Mouse (Mus musculus): ENCODE results near the gene Tmem273. TPM values are rescaled to one million over a fixed set of nuclear protein-coding genes. Genes with fewer than 3 reads are reported as not detected.

Gene Tmem273
- polyA plus RNA-seq, 1 experiment from 2014 or later = 0.55 TPM

GRCm38 (mm10) chr14:32833847-32834246 is 48.1 kb downstream of the Tmem273 start, which contains the start of gene Fam170b:
TSS of gene Fam170b (plus strand) at chr14:32833962.
- peaks cover 3% of the 10 kb centered on the region; the same call in 1 of the 2 replicates for H3K9me3 ChIP-seq (ENCODE audit: control insufficient read depth, low read depth, low read length)
- H3K4me3 ChIP-seq (ENCODE audit: low read depth, low read length) = no peak within 1 kb of the TSS
- no peak within 1 kb of the TSS for H3K27ac ChIP-seq (ENCODE audit: low read length)
- no peak within 1 kb of the TSS for H3K4me2 ChIP-seq (replicated peaks; ENCODE audit: low read depth, low read length)
- no peaks in the 10 kb centered on the region for H3K27me3 ChIP-seq (ENCODE audit: control insufficient read depth, insufficient read depth, low read length)
- 70% methylated on average over 8 of the region's 8 CpGs for WGBS
- peaks cover under 1% of the 10 kb centered on the region; the same call in 1 of the 2 replicates for H3K4me1 ChIP-seq (ENCODE audit: control insufficient read depth, insufficient read depth, low read length)
- H3K36me3 ChIP-seq (ENCODE audit: control insufficient read depth, insufficient read depth, low read length) = no peaks in the 10 kb centered on the region
- no peak within 1 kb of the TSS for H3K9ac ChIP-seq (replicated peaks; ENCODE audit: low read depth, low read length)
- ATAC-seq (ENCODE audit: insufficient number of reproducible peaks, insufficient read depth, low FRiP score, low read depth) = no peak

- WGBS = 83% methylated on average over 14 of the region's 14 CpGs
- H3K9ac ChIP-seq (replicated peaks; ENCODE audit: low read depth, low read length) = no peak overlapping the region
Observed at GRCm38 (mm10) chr14:32835181-32835580, 49.4 kb downstream of the Tmem273 start.

DNA sequence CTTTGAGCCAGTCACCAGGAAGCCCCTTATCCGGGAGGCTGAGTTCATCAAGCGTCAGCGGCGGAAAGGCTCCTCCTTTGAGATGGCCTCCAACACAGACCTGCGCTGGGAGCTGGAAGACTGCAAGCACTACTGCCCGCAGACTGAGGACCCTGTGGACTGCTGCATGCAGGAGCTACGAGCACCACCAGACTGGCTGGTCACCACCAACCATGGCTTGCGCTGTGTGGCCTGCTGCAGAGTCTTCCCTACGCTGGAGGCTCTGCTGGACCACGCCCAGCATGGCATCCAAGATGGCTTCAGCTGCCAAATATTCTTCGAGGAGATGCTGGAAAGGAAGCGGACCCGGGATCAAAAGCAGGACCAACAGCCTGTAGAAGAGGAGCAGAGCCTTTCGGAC is 49.8 kb downstream of the Tmem273 start:
- no peaks in the 10 kb centered on the region for H3K27me3 ChIP-seq (ENCODE audit: control insufficient read depth, insufficient read depth, low read length)

More at GRCm38 (mm10) chr14:32835181-32835580, 49.4 kb downstream of the Tmem273 start:
- no peak overlapping the region for H3K27ac ChIP-seq (ENCODE audit: low read length)
- H3K36me3 ChIP-seq (ENCODE audit: control insufficient read depth, insufficient read depth, low read length) = no peaks in the 10 kb centered on the region
- no peaks in the 10 kb centered on the region for H3K4me1 ChIP-seq (ENCODE audit: control insufficient read depth, insufficient read depth, low read length)
- H3K9me3 ChIP-seq (ENCODE audit: control insufficient read depth, low read depth, low read length) = peaks cover 3% of the 10 kb centered on the region; the same call in 1 of the 2 replicates
- H3K4me2 ChIP-seq (replicated peaks; ENCODE audit: low read depth, low read length) = no peak overlapping the region
- ATAC-seq (ENCODE audit: insufficient number of reproducible peaks, insufficient read depth, low FRiP score, low read depth) = no peak
- H3K27me3 ChIP-seq (ENCODE audit: control insufficient read depth, insufficient read depth, low read length) = no peaks in the 10 kb centered on the region
- no peak overlapping the region for H3K4me3 ChIP-seq (ENCODE audit: low read depth, low read length)

GRCm38 (mm10) chr14:32836191-32836590 is 50.4 kb downstream of the Tmem273 start:
- Histone ChIP-seq H3K9ac (replicated peaks; ENCODE audit: low read depth, low read length) (no peak overlapping the region), H3K27me3 (ENCODE audit: control insufficient read depth, insufficient read depth, low read length) (no peaks in the 10 kb centered on the region), H3K36me3 (ENCODE audit: control insufficient read depth, insufficient read depth, low read length) (no peaks in the 10 kb centered on the region), H3K9me3 (ENCODE audit: control insufficient read depth, low read depth, low read length) (no peaks in the 10 kb centered on the region), H3K4me2 (replicated peaks; ENCODE audit: low read depth, low read length) (no peak overlapping the region), H3K4me1 (ENCODE audit: control insufficient read depth, insufficient read depth, low read length) (no peaks in the 10 kb centered on the region), H3K27ac (ENCODE audit: low read length) (no peak overlapping the region), H3K4me3 (ENCODE audit: low read depth, low read length) (no peak overlapping the region)
- ATAC-seq (ENCODE audit: insufficient number of reproducible peaks, insufficient read depth, low FRiP score, low read depth) = no peak
- WGBS = 92% methylated on average over 11 of the region's 11 CpGs

More for the DNA sequence above, 49.8 kb downstream of the Tmem273 start:
- Histone ChIP-seq H3K4me1 (ENCODE audit: control insufficient read depth, insufficient read depth, low read length) (no peaks in the 10 kb centered on the region), H3K9me3 (ENCODE audit: control insufficient read depth, low read depth, low read length) (no peaks in the 10 kb centered on the region), H3K4me3 (ENCODE audit: low read depth, low read length) (no peak overlapping the region), H3K27ac (ENCODE audit: low read length) (no peak overlapping the region), H3K4me2 (replicated peaks; ENCODE audit: low read depth, low read length) (no peak overlapping the region), H3K36me3 (ENCODE audit: control insufficient read depth, insufficient read depth, low read length) (no peaks in the 10 kb centered on the region), H3K9ac (replicated peaks; ENCODE audit: low read depth, low read length) (no peak overlapping the region)
- ATAC-seq (ENCODE audit: insufficient number of reproducible peaks, insufficient read depth, low FRiP score, low read depth) = no peak
- 89% methylated on average over 14 of the region's 14 CpGs for WGBS

GRCm38 (mm10) chr14:32842052-32842451 is 56.3 kb downstream of the Tmem273 start:
- ATAC-seq (ENCODE audit: insufficient number of reproducible peaks, insufficient read depth, low FRiP score, low read depth) = no peak

GRCm38 (mm10) chr14:32854059-32854458 is 68.3 kb downstream of the Tmem273 start:
- no peaks in the 10 kb centered on the region for H3K27me3 ChIP-seq (ENCODE audit: control insufficient read depth, insufficient read depth, low read length)
- WGBS = 90% methylated on average over 4 of the region's 4 CpGs
- no peak overlapping the region for H3K27ac ChIP-seq (ENCODE audit: low read length)
- H3K9ac ChIP-seq (replicated peaks; ENCODE audit: low read depth, low read length) = no peak overlapping the region
- no peak for ATAC-seq (ENCODE audit: insufficient number of reproducible peaks, insufficient read depth, low FRiP score, low read depth)
- peaks cover 11% of the 10 kb centered on the region; the same call in 1 of the 2 replicates for H3K4me1 ChIP-seq (ENCODE audit: control insufficient read depth, insufficient read depth, low read length)
- no peak overlapping the region for H3K4me2 ChIP-seq (replicated peaks; ENCODE audit: low read depth, low read length)
- no peak overlapping the region for H3K4me3 ChIP-seq (ENCODE audit: low read depth, low read length)
- H3K9me3 ChIP-seq (ENCODE audit: control insufficient read depth, low read depth, low read length) = no peaks in the 10 kb centered on the region
- H3K36me3 ChIP-seq (ENCODE audit: control insufficient read depth, insufficient read depth, low read length) = no peaks in the 10 kb centered on the region

More at GRCm38 (mm10) chr14:32842052-32842451, 56.3 kb downstream of the Tmem273 start:
- Histone ChIP-seq H3K27ac (ENCODE audit: low read length) (no peak overlapping the region), H3K4me1 (ENCODE audit: control insufficient read depth, insufficient read depth, low read length) (no peaks in the 10 kb centered on the region), H3K27me3 (ENCODE audit: control insufficient read depth, insufficient read depth, low read length) (no peaks in the 10 kb centered on the region), H3K36me3 (ENCODE audit: control insufficient read depth, insufficient read depth, low read length) (no peaks in the 10 kb centered on the region), H3K4me2 (replicated peaks; ENCODE audit: low read depth, low read length) (no peak overlapping the region), H3K9ac (replicated peaks; ENCODE audit: low read depth, low read length) (no peak overlapping the region), H3K9me3 (ENCODE audit: control insufficient read depth, low read depth, low read length) (no peaks in the 10 kb centered on the region), H3K4me3 (ENCODE audit: low read depth, low read length) (no peak overlapping the region)

- no peak for ATAC-seq (ENCODE audit: insufficient number of reproducible peaks, insufficient read depth, low FRiP score, low read depth)
- Histone ChIP-seq H3K4me3 (ENCODE audit: low read depth, low read length) (peak overlapping the region; percentile 43; the same call in 1 of the 2 replicates), H3K27ac (ENCODE audit: low read length) (no peak overlapping the region; the same call in 1 of the 2 replicates), H3K4me2 (replicated peaks; ENCODE audit: low read depth, low read length) (peak overlapping the region; percentile 59), H3K27me3 (ENCODE audit: control insufficient read depth, insufficient read depth, low read length) (no peaks in the 10 kb centered on the region), H3K4me1 (ENCODE audit: control insufficient read depth, insufficient read depth, low read length) (peaks cover 22% of the 10 kb centered on the region), H3K36me3 (ENCODE audit: control insufficient read depth, insufficient read depth, low read length) (no peaks in the 10 kb centered on the region), H3K9me3 (ENCODE audit: control insufficient read depth, low read depth, low read length) (no peaks in the 10 kb centered on the region), H3K9ac (replicated peaks; ENCODE audit: low read depth, low read length) (no peak overlapping the region)
- 31% methylated on average over 5 of the region's 5 CpGs for WGBS
Observed at GRCm38 (mm10) chr14:32856246-32856645, 70.5 kb downstream of the Tmem273 start.

GRCm38 (mm10) chr14:32856681-32857328 is 71.0 kb downstream of the Tmem273 start, which contains the start of gene Vstm4:
TSS of gene Vstm4 (plus strand) at chr14:32856756.
- H3K36me3 ChIP-seq (ENCODE audit: control insufficient read depth, insufficient read depth, low read length) = no peaks in the 10 kb centered on the region
- peak; percentile 86 for ATAC-seq (ENCODE audit: insufficient number of reproducible peaks, insufficient read depth, low FRiP score, low read depth)
- H3K27me3 ChIP-seq (ENCODE audit: control insufficient read depth, insufficient read depth, low read length) = no peaks in the 10 kb centered on the region
- peak within 1 kb of the TSS; percentile 64 for H3K9ac ChIP-seq (replicated peaks; ENCODE audit: low read depth, low read length)
- H3K4me1 ChIP-seq (ENCODE audit: control insufficient read depth, insufficient read depth, low read length) = peaks cover 28% of the 10 kb centered on the region
- H3K27ac ChIP-seq (ENCODE audit: low read length) = peak within 1 kb of the TSS; percentile 61
- no peaks in the 10 kb centered on the region for H3K9me3 ChIP-seq (ENCODE audit: control insufficient read depth, low read depth, low read length)
- peak within 1 kb of the TSS; percentile 43 for H3K4me3 ChIP-seq (ENCODE audit: low read depth, low read length)
- under 1% methylated on average over 62 of the region's 68 CpGs for WGBS
- peak within 1 kb of the TSS; percentile 59 for H3K4me2 ChIP-seq (replicated peaks; ENCODE audit: low read depth, low read length)

Data from stomach, embryonic 14.5 days (tissue).